Mouse (Mus musculus) heart, embryonic 16.5 days (tissue): ENCODE results near the gene Slc13a1. TPM values are rescaled to one million over a fixed set of nuclear protein-coding genes. Genes with fewer than 3 reads are reported as not detected.

Source experiments
- ATAC-seq: fragments of 200-750 bp; cut with Nextera tagmentation; replicated peaks from 2 replicates; pipeline ENCODE4 v1.8.0; 2017; ENCODE audit warnings: moderate number of reproducible peaks; ENCODE audit not compliant: insufficient read depth, low FRiP score; ENCODE audit errors: extremely low read depth
- H3K27ac ChIP-seq: fragments of 300-500 bp; sonication (generic); 2 replicates; pipeline ENCODE4 v1.5.1; 2014; ENCODE audit warnings: mild to moderate bottlenecking, low read length, control low read depth, moderate library complexity
- H3K27me3 ChIP-seq: fragments of 300-500 bp; sonication (generic); 2 replicates; pipeline ENCODE4 v1.6.1; 2014; ENCODE audit warnings: low read length, mixed read lengths; ENCODE audit not compliant: control insufficient read depth, insufficient read depth
- H3K36me3 ChIP-seq: fragments of 300-500 bp; sonication (generic); 2 replicates; pipeline ENCODE4 v1.6.1; 2014; ENCODE audit not compliant: control insufficient read depth, insufficient read depth
- H3K4me1 ChIP-seq: fragments of 300-500 bp; sonication (generic); 2 replicates; pipeline ENCODE4 v1.6.1; 2014; ENCODE audit warnings: low read length, mixed read lengths; ENCODE audit not compliant: control insufficient read depth, insufficient read depth
- H3K4me2 ChIP-seq: fragments of 300-500 bp; sonication (generic); 2 replicates; pipeline ENCODE4 v1.6.1; 2014; ENCODE audit warnings: low read depth, mild to moderate bottlenecking, control low read depth, low read length
- H3K4me3 ChIP-seq: fragments of 300-500 bp; sonication (generic); 2 replicates; pipeline ENCODE4 v1.5.1; 2014; ENCODE audit warnings: mild to moderate bottlenecking, control low read depth, low read length
- H3K9ac ChIP-seq: fragments of 300-500 bp; sonication (generic); 2 replicates; pipeline ENCODE4 v1.6.1; 2014; ENCODE audit warnings: low read length, control low read depth
- H3K9me3 ChIP-seq: fragments of 300-500 bp; sonication (generic); replicated peaks from 2 replicates; pipeline ENCODE4 v1.6.1; 2016; ENCODE audit warnings: low read length; ENCODE audit not compliant: control insufficient read depth
- WGBS: fragments of 180-500 bp; shearing (Covaris S2); extraction: QIAGEN DNeasy Blood & Tissue Kit; methylation state at CpG from one replicate; pipeline ENCODE4 v1.1.7; 2014; 5-methylcytosine and 5-hydroxymethylcytosine counted together
- polyA plus RNA-seq: library from polyadenylated mRNA; unstranded; fragments of >200 nt; fragmentation: Nextera tagmentation; extraction: Ambion mirVana; gene quantifications from 2 replicates; pipeline ENCODE4 v1.2.1, GENCODE M21; 2015

The Slc13a1 gene
- polyA plus RNA-seq, 1 experiment from 2014 or later = 0.51 TPM

GRCm38 (mm10) chr6:24105681-24106080, 62.2 kb downstream of the Slc13a1 start:
- Histone ChIP-seq H3K4me1 (no peaks in the 10 kb centered on the region), H3K27ac (no peak overlapping the region), H3K9ac (no peak overlapping the region), H3K4me3 (no peak overlapping the region), H3K36me3 (no peaks in the 10 kb centered on the region), H3K9me3 (no peaks in the 10 kb centered on the region), H3K27me3 (no peaks in the 10 kb centered on the region), H3K4me2 (no peak overlapping the region)
- no peak for ATAC-seq
- WGBS = 72% methylated on average over 5 of the region's 5 CpGs

- Histone ChIP-seq H3K27me3 (no peaks in the 10 kb centered on the region), H3K4me2 (no peak overlapping the region), H3K9ac (no peak overlapping the region), H3K4me3 (no peak overlapping the region), H3K36me3 (no peaks in the 10 kb centered on the region), H3K4me1 (no peaks in the 10 kb centered on the region), H3K27ac (no peak overlapping the region), H3K9me3 (no peaks in the 10 kb centered on the region)
- no peak for ATAC-seq
- WGBS = 69% methylated on average over 1 of the region's 1 CpGs
Measured at GRCm38 (mm10) chr6:24101281-24101680, 66.6 kb downstream of the Slc13a1 start.

GRCm38 (mm10) chr6:24100705-24101104, 67.2 kb downstream of the Slc13a1 start:
- H3K9ac ChIP-seq = no peak overlapping the region
- WGBS = 61% methylated on average over 5 of the region's 5 CpGs
- H3K27me3 ChIP-seq = no peaks in the 10 kb centered on the region
- no peak for ATAC-seq
- no peak overlapping the region for H3K4me3 ChIP-seq
- H3K9me3 ChIP-seq = no peaks in the 10 kb centered on the region
- no peak overlapping the region for H3K4me2 ChIP-seq
- no peak overlapping the region for H3K27ac ChIP-seq
- no peaks in the 10 kb centered on the region for H3K36me3 ChIP-seq
- H3K4me1 ChIP-seq = no peaks in the 10 kb centered on the region

- Histone ChIP-seq H3K9ac (no peak overlapping the region), H3K4me3 (no peak overlapping the region), H3K27me3 (no peaks in the 10 kb centered on the region), H3K9me3 (no peaks in the 10 kb centered on the region), H3K4me2 (no peak overlapping the region), H3K4me1 (no peaks in the 10 kb centered on the region), H3K36me3 (no peaks in the 10 kb centered on the region), H3K27ac (no peak overlapping the region)
- no peak for ATAC-seq
Measured at GRCm38 (mm10) chr6:24097400-24097799, 70.5 kb downstream of the Slc13a1 start.

- WGBS = 39% methylated on average over 2 of the region's 2 CpGs
- no peak overlapping the region for H3K4me2 ChIP-seq
- H3K4me1 ChIP-seq = no peaks in the 10 kb centered on the region
- no peak overlapping the region for H3K27ac ChIP-seq
- H3K9me3 ChIP-seq = no peaks in the 10 kb centered on the region
- H3K27me3 ChIP-seq = no peaks in the 10 kb centered on the region
- H3K36me3 ChIP-seq = no peaks in the 10 kb centered on the region
- ATAC-seq = peak; percentile 23; the same call in 1 of the 2 replicates
- H3K4me3 ChIP-seq = no peak overlapping the region
- H3K9ac ChIP-seq = no peak overlapping the region
Measured at GRCm38 (mm10) chr6:24076089-24076488, 91.8 kb downstream of the Slc13a1 start.

GRCm38 (mm10) chr6:24072804-24073203, 95.1 kb downstream of the Slc13a1 start:
- WGBS = 63% methylated on average over 4 of the region's 4 CpGs

GRCm38 (mm10) chr6:24059754-24060153, 108.1 kb downstream of the Slc13a1 start:
- Histone ChIP-seq H3K27ac (no peak overlapping the region), H3K4me3 (no peak overlapping the region), H3K4me1 (no peaks in the 10 kb centered on the region), H3K27me3 (no peaks in the 10 kb centered on the region), H3K9me3 (no peaks in the 10 kb centered on the region), H3K9ac (no peak overlapping the region), H3K36me3 (no peaks in the 10 kb centered on the region), H3K4me2 (no peak overlapping the region)
- 74% methylated on average over 3 of the region's 3 CpGs for WGBS
- ATAC-seq = no peak

More at GRCm38 (mm10) chr6:24072804-24073203, 95.1 kb downstream of the Slc13a1 start:
- H3K9ac ChIP-seq = no peak overlapping the region
- H3K27ac ChIP-seq = no peak overlapping the region
- no peak for ATAC-seq
- H3K4me1 ChIP-seq = no peaks in the 10 kb centered on the region
- H3K9me3 ChIP-seq = no peaks in the 10 kb centered on the region
- no peaks in the 10 kb centered on the region for H3K27me3 ChIP-seq
- no peak overlapping the region for H3K4me2 ChIP-seq
- no peaks in the 10 kb centered on the region for H3K36me3 ChIP-seq
- H3K4me3 ChIP-seq = no peak overlapping the region

- 79% methylated on average over 4 of the region's 4 CpGs for whole genome bisulfite sequencing
- H3K4me1 ChIP-seq = no peaks in the 10 kb centered on the region
- no peak overlapping the region for H3K9ac ChIP-seq
- no peaks in the 10 kb centered on the region for H3K36me3 ChIP-seq
- no peaks in the 10 kb centered on the region for H3K27me3 ChIP-seq
- no peak overlapping the region for H3K4me3 ChIP-seq
- ATAC-seq = no peak
- H3K27ac ChIP-seq = no peak overlapping the region
- H3K9me3 ChIP-seq = no peaks in the 10 kb centered on the region
- H3K4me2 ChIP-seq = no peak overlapping the region
Measured at GRCm38 (mm10) chr6:24055086-24055485, 112.8 kb downstream of the Slc13a1 start.

GRCm38 (mm10) chr6:24054086-24054710, 113.7 kb downstream of the Slc13a1 start:
- H3K27me3 ChIP-seq = no peaks in the 10 kb centered on the region
- H3K36me3 ChIP-seq = no peaks in the 10 kb centered on the region
- WGBS = 85% methylated on average over 9 of the region's 9 CpGs
- H3K9me3 ChIP-seq = no peaks in the 10 kb centered on the region
- no peak overlapping the region for H3K9ac ChIP-seq
- H3K4me3 ChIP-seq = no peak overlapping the region
- H3K27ac ChIP-seq = no peak overlapping the region
- H3K4me1 ChIP-seq = no peaks in the 10 kb centered on the region
- H3K4me2 ChIP-seq = no peak overlapping the region
- ATAC-seq = no peak
